Mouse (Mus musculus) gastrocnemius, postnatal 14 days (tissue): ENCODE measurements around the gene Lmnb2. TPM values are rescaled to one million over a fixed set of nuclear protein-coding genes. Genes with fewer than 3 reads are reported as not detected.

Experiments
- DNase-seq: peaks from one replicate; pipeline ENCODE4 v3.0.0; 2021; ENCODE audit warnings: mixed read lengths
- intact Hi-C: fragments of 180-260 bp; cut with DNase I; formaldehyde crosslinking; loops from one replicate; pipeline ENCODE4 v1.15.1; 2025; ENCODE audit warnings: low total_unique reads
- total RNA-seq, 2 experiments: library from RNA; stranded (reverse); gene quantifications; 2 replicates each; pipeline ENCODE4 v1.2.3; 2021

Lmnb2 gene
- total RNA-seq, 2 experiments from 2014 or later: 9.4 to 14.3 TPM

DNA sequence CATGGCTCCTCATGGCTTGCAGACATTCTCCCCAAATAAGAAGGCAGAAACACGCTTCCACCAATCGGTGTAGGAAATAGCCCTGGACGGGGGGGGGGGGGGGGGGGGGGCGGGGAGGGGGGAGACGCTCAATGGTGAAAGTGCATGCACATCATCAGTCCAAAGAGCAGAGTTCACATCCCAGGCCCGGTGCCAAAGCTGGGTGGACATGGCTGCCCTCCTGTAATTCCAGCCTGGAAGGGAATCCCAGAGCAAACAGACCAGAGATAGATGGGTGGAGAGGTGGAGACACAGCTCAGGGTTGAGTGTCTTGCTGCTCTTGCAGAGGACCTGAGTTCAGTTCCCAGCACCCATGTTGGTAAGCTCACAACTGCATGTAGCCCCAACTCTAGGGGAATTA, 47.1 kb downstream of the Lmnb2 start:
- intact Hi-C loops: no loop called here
- no peak for DNase-seq

DNA sequence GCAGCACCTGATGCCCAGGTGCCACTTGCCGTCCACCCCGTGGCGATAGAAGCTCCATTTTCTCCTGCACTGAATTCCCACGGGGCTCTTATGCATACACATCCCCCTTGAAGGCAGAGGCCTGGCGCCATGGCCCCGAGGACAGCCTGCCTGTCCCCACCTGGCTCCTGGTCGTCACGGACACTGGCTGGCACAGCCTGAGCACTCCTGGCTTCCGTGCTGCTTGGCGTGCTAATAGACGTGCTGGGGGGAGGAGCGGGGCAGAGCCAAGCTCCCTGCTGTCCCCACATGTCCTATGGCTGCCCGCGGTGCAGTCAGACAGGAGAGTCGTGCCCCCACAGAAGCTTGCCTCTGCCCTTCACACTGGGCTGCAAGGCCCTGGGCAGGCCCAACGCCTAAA, 53.6 kb downstream of the Lmnb2 start:
- intact Hi-C loops: loop anchor here (5.0 kb wide), 1 partner anchor 37 kb away; the partner anchor contains the start of gene Oaz1
- DNase-seq: peak; percentile 64

DNA sequence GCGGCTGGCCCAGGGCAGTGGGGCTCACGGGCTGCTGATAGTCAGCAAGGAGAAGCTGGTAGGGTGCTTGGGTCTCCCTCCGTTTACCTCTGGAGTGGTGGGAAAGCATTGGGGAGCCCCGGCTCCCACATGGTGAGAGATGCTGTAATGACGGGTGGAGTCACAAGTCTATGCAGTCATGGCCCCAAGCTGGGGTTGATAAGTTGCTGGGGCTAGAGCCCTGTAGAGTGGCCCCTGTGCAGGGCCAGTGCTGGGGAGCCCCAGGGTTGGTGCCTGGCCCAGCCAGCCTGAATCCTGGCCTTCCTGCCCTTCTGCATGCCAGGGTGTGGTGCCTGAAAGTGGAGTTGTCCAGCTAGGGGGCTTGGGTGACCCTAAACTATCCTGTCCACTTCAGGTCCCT, 55.7 kb downstream of the Lmnb2 start:
- intact Hi-C loops: loop anchor here (5.0 kb wide), 1 partner anchor 35 kb away; the partner anchor contains the start of gene Oaz1
- DNase-seq: no peak

DNA sequence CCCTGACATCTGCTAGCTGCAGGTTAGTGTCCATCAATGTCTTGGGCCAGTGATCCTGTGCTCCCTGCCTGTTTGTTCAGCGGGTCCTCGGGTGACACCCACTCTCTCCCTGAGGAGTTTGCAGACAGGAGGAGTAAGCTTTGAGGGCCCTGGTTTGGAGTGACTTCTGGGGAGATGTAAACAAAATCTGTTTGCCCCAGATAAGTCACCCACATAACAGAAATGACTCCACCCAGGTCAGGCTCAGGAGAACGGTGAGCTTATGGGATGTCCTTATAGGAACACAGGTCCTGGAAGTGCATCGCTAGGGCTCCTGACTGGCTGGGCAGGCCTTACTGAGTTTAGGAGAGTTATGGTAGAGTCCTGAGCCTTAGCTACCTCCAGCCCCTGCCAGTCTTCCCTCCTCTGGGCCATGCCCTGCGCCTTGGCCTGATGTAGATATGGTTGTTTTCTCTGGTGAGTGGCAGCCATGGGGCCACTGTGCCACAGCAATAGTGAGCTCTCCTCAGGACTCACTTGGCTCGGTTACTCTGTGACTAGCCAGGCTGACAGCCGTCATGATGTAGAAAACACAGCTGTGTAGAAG, 59.6 kb downstream of the Lmnb2 start:
- intact Hi-C loops: no loop called here
- no peak for DNase-seq

DNA sequence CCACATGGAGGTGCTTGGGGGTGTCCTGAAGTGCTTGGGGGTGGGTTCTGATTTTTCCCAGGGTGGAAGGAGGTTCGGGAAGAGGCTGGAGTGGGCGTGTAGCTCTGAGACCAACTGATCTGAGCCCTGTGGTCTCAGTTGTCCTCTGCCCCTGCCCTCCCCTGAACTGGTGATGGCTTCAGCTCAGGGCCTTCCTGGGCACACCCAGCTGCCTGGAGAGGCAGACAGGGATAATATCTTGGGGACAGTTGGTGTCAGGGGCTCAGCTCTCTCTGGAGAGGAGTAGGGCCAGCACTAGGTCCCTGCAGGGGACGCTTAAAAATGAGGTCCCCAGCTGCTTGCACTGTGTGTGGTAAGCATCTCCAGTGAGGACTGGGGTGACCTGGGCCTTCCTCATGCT, 60.2 kb downstream of the Lmnb2 start:
- intact Hi-C loops: no loop called here
- DNase-seq: no peak

DNA sequence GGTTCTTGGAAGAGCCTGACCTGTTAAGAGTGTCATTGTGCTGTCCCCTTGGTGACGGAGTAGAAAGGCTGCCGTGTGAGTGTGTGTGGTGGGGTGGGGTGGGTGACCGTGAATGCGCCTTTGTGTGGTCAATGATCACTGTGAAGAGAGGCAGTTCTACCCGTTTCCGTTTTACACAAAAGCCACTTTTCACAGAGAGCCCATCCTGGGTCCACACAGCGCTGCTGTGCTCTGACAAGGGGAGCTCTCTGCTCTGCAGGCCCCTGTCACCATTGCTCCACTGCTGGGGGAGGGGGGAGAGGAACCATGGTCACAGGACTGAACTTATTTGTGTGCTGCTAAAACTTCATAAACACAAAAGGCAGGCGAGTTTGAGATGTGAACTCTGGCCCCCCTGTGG, 60.7 kb downstream of the Lmnb2 start:
- no peak for DNase-seq
- intact Hi-C loops: no loop called here

DNA sequence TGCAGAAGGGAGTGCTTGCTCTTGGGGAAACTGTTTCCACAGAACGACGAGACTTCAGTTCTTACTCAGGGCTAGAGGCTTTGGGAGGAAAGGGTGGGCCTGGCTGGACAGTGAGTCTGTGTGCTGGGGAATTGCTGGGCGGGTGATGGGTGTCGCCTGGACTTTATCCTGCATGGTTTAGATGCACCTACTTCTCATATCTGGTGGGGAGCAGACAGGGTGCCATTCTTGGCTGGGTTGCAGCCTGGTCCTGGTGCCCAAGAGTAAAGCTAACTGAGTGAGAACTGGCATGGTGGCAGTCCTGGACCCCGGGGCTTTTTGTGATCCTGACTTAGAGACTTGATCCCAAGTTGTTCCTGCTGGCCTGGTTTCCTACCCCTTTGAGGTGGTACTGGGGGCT, 61.1 kb downstream of the Lmnb2 start:
- intact Hi-C loops: no loop called here
- DNase-seq: no peak

DNA sequence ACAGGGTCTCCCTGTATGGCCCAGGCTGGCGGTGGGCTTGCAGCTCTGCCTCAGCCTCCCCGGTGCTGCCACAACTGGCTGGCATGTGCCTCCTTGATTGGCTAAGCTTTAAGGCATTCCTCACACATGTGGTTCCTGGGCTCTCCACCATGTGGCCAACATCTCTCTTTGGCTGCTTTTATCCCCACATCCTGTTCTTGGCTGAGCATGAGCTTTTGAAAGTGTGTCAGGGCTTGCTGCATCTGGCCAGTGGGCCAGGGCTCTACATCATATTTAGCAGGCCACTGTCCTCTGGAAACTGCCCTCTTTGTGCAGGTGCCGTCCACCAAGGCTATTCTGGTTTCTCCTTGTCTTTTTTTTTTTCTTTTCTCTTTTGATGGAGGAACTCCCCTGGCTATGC, 61.8 kb downstream of the Lmnb2 start:
- intact Hi-C loops: no loop called here
- DNase-seq: no peak

DNA sequence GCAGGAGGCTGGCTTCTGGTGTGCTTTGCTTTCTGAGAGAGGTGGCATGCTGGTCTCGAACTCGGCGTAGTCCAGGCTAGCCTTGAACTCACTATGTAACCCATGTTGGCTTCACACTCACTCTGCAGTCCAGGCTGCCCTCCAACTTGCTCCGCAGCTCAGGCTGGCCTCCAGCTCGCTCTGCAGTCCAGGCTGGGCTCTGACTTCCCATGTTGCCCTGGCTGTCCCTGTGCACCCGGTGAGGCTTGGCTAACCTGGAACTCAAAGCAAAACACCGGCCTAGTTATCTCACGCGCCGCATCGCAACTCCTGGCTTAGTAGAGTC, 62.3 kb downstream of the Lmnb2 start:
- intact Hi-C loops: no loop called here
- DNase-seq: no peak

DNA sequence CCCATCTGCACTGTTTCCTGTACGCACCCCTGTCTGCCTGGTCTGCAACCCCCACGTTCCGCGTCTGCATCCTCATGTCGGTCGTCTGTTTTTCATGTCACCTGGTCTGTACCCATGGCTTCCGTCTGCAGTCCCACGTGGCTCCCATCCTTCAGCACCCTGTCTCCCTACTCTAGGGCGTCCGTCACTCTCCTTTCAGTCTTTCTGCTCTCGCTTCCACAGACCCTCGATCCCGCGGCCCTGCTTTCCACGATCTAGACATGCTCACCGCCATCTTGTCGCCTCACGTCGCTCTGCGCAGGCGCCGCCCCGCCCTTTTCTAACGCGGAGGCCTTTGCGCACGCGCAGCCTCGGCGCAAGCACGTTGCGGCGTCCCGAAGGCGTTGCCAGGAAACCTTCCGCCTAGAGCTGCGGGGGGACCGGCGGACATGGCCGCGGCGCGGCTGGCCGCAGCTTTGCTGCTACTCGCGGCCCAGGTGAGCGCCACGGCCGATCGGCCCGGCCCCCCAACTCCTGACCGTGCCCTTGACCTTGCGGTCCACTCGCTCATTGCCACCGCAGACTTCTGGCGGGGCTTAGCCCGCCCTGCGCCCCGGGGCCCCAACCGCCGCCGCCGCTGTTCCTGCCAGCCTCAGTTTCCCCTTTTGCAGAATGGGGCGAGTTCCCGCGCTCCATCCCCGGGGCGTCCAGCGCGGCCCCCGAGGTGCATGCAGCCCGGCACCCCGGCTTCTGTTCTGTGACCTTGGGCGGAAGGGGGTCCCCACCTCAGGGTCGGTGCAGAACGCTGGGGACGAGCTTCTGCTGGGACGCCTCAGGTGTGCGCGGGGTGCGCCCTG, 62.9 kb downstream of the Lmnb2 start, which contains the start of the genes Lsm7 and Sppl2b:
Gene Lsm7 (minus strand): TSS at position 297 of the 836 bp plus-strand sequence.
Gene Sppl2b (plus strand): TSS at position 363 of the 836 bp plus-strand sequence.
- intact Hi-C loops: no loop called here

More for the DNA sequence above, 62.9 kb downstream of the Lmnb2 start, which contains the start of the genes Lsm7 and Sppl2b:
- peak; percentile 97 for DNase-seq

Other genes starting within 250 kb of the Lmnb2 start
- 100 to 1,000 TPM; 167 to 186 TPM for gene Mknk2, start 240.1 kb downstream of the Lmnb2 start, total RNA-seq
- gene Mob3a, start 216.3 kb downstream of the Lmnb2 start, total RNA-seq: 1 to 10 TPM; 5.5 to 7.4 TPM
- gene Izumo4, start 216.1 kb downstream of the Lmnb2 start, total RNA-seq: 1 to 10 TPM; 3.2 to 3.5 TPM
- 10 to 100 TPM; 23.7 to 25.2 TPM for gene Ap3d1, start 176.0 kb downstream of the Lmnb2 start, total RNA-seq
- 10 to 100 TPM; 25.5 to 26.1 TPM for gene Dot1l, start 163.0 kb downstream of the Lmnb2 start, total RNA-seq
- 10 to 100 TPM; 23.6 to 30.0 TPM for gene Sf3a2, start 120.0 kb downstream of the Lmnb2 start, total RNA-seq
- 10 to 100 TPM; 21.4 to 23.1 TPM for gene Plekhj1, start 119.6 kb downstream of the Lmnb2 start, total RNA-seq
- gene Amh, start 113.0 kb downstream of the Lmnb2 start, total RNA-seq: under 1 TPM in 1 of 2 experiments, not detected in 1; 0.25 TPM
- 100 to 1,000 TPM; 345 to 379 TPM for gene Jsrp1, start 104.7 kb downstream of the Lmnb2 start, total RNA-seq
- gene Oaz1, start 91.6 kb downstream of the Lmnb2 start, total RNA-seq: 100 to 1,000 TPM; 787 to 812 TPM
- gene Lingo3, start 74.2 kb downstream of the Lmnb2 start, total RNA-seq: 10 to 100 TPM; 11.3 to 24.5 TPM
- 10 to 100 TPM; 24.5 to 27.7 TPM for gene Lsm7, start 63.0 kb downstream of the Lmnb2 start, total RNA-seq
- 10 to 100 TPM; 24.0 to 28.1 TPM for gene Sppl2b, start 63.0 kb downstream of the Lmnb2 start, total RNA-seq
- gene Tmprss9, start 46.4 kb downstream of the Lmnb2 start, total RNA-seq: under 1 TPM in 1 of 2 experiments, not detected in 1; 0.06 TPM
- 100 to 1,000 TPM; 114 to 125 TPM for gene Timm13, start 17.3 kb downstream of the Lmnb2 start, total RNA-seq
- 10 to 100 TPM; 21.5 to 28.7 TPM for gene Gadd45b, start 11.8 kb upstream of the Lmnb2 start, total RNA-seq
- gene Gng7, start 96.7 kb upstream of the Lmnb2 start, total RNA-seq: 1 to 10 TPM in 1 of 2 experiments, under 1 TPM in 1; 0.44 to 1.1 TPM
- under 1 TPM; 0.24 to 0.72 TPM for gene Diras1, start 107.4 kb upstream of the Lmnb2 start, total RNA-seq
- 10 to 100 TPM; 11.3 to 11.9 TPM for gene Slc39a3, start 119.2 kb upstream of the Lmnb2 start, total RNA-seq
- gene Sgta, start 141.9 kb upstream of the Lmnb2 start, total RNA-seq: 10 to 100 TPM; 78.6 to 79.9 TPM
- gene Thop1, start 151.8 kb upstream of the Lmnb2 start, total RNA-seq: 10 to 100 TPM; 22.4 to 23.0 TPM
- 1 to 10 TPM in 1 of 2 experiments, under 1 TPM in 1; 0.53 to 1.1 TPM for gene Creb3l3, start 180.6 kb upstream of the Lmnb2 start, total RNA-seq
- gene Map2k2, start 187.7 kb upstream of the Lmnb2 start, total RNA-seq: 100 to 1,000 TPM; 163 to 171 TPM
- gene Zbtb7a, start 217.0 kb upstream of the Lmnb2 start, total RNA-seq: 10 to 100 TPM; 28.2 to 30.1 TPM
- 10 to 100 TPM; 12.3 to 12.8 TPM for gene Pias4, start 249.7 kb upstream of the Lmnb2 start, total RNA-seq